Mouse (Mus musculus): ENCODE data around the gene Plekhg3. TPM values are rescaled to one million over a fixed set of nuclear protein-coding genes. Genes with fewer than 3 reads are reported as not detected.

Plekhg3 gene
- polyA plus RNA-seq, 1 experiment from 2014 or later, result 1.6 TPM

DNA sequence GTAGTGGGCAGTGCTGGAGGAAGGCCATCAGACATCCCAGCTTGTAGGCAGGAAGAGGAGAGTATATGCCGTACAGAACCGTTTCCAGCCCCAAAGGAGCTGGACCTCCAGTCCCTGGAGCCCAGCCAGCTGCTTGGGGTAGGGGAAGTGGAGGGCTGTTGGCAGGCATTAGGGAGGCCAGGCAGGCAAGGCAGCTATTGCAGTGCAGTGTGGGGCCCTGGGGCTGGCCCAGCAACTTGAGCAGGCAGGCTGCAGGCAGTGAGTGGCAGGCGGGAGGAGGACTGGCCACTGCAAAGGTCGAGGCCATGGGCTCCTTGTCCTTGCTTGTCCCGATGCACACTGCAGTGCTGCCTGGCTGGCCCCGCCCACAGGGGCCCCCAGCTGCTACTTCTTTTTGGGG is 52.1 kb downstream of the Plekhg3 start:
- DNase-seq (ENCODE audit: low spot score) (no peak), ATAC-seq (ENCODE audit: low FRiP score) (peak; percentile 55; the same call in 1 of the 2 replicates)
- 0 out of 2 replicates have a peak, but pooled peaks cover 5% of the 10 kb centered on the region for H3K4me1 ChIP-seq (replicated peaks; ENCODE audit: control insufficient read depth, insufficient read depth, low read length)
- WGBS, result 28% methylated on average over 6 of the region's 6 CpGs
- no peaks in the 10 kb centered on the region for H3K27me3 ChIP-seq (ENCODE audit: control insufficient read depth, insufficient read depth, low read length)
- no peak overlapping the region for H3K4me2 ChIP-seq (replicated peaks)
- H3K9me3 ChIP-seq (ENCODE audit: control insufficient read depth, low read length), result no peaks in the 10 kb centered on the region
- H3K36me3 ChIP-seq (replicated peaks; ENCODE audit: control insufficient read depth, insufficient read depth), result no peaks in the 10 kb centered on the region
- H3K9ac ChIP-seq, result no peak overlapping the region
- H3K27ac ChIP-seq, result no peak overlapping the region
- no peak overlapping the region for H3K4me3 ChIP-seq (replicated peaks; ENCODE audit: low read length)

DNA sequence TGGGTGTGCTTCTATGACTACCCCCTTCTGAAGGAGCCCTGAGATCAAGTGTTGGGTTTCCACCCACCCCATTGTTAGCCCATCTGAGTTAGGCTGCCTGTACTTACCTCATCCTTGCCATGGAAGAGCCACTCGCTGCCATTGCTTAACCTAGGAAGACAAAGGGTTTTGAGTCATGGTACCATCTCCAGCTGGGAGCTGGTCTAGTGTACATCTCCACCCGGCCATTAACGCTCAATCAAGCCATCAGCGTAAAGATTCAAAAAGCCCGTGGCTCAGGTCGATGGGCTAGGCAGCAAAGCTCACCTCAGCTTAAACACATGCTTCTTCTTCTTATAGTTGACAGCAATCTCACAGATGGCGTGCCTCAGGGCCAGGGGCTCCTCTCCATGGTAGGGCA is 52.8 kb downstream of the Plekhg3 start:
- Histone ChIP-seq H3K9me3 (ENCODE audit: control insufficient read depth, low read length) (no peaks in the 10 kb centered on the region), H3K4me1 (replicated peaks; ENCODE audit: control insufficient read depth, insufficient read depth, low read length) (0 out of 2 replicates have a peak, but pooled peaks cover 5% of the 10 kb centered on the region), H3K4me2 (replicated peaks) (no peak overlapping the region), H3K27me3 (ENCODE audit: control insufficient read depth, insufficient read depth, low read length) (no peaks in the 10 kb centered on the region), H3K27ac (no peak overlapping the region), H3K9ac (no peak overlapping the region), H3K4me3 (replicated peaks; ENCODE audit: low read length) (no peak overlapping the region), H3K36me3 (replicated peaks; ENCODE audit: control insufficient read depth, insufficient read depth) (no peaks in the 10 kb centered on the region)
- DNase-seq (ENCODE audit: low spot score), result no peak
- ATAC-seq (ENCODE audit: low FRiP score), result no peak
- 88% methylated on average over 7 of the region's 7 CpGs for WGBS

DNA sequence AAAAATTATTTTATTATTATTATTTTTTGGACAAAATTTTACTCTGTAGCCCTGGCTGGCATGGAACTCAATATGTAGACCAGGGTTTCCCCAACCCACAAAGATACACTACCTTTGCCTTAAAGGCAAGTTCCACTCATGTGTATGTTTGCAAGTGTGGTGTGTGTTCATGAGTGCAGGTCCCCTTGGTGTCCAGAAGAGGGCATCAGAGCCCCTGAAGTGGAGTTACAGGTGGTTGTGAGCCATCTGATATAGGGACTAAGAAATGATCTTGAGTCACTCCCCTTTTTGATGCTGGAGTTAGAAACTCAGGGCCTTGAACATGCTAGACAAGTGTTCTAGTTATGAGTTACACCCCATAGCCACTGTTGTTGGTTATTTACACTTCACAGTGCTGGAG is 54.3 kb downstream of the Plekhg3 start:
- H3K27me3 ChIP-seq (ENCODE audit: control insufficient read depth, insufficient read depth, low read length), result no peaks in the 10 kb centered on the region
- no peak overlapping the region for H3K4me2 ChIP-seq (replicated peaks)
- no peaks in the 10 kb centered on the region for H3K9me3 ChIP-seq (ENCODE audit: control insufficient read depth, low read length)
- H3K27ac ChIP-seq, result no peak overlapping the region
- ATAC-seq (ENCODE audit: low FRiP score) (no peak), DNase-seq (ENCODE audit: low spot score) (no peak)
- H3K9ac ChIP-seq, result no peak overlapping the region
- no peak overlapping the region for H3K4me3 ChIP-seq (replicated peaks; ENCODE audit: low read length)
- no peaks in the 10 kb centered on the region for H3K36me3 ChIP-seq (replicated peaks; ENCODE audit: control insufficient read depth, insufficient read depth)
- 0 out of 2 replicates have a peak, but pooled peaks cover 5% of the 10 kb centered on the region for H3K4me1 ChIP-seq (replicated peaks; ENCODE audit: control insufficient read depth, insufficient read depth, low read length)

DNA sequence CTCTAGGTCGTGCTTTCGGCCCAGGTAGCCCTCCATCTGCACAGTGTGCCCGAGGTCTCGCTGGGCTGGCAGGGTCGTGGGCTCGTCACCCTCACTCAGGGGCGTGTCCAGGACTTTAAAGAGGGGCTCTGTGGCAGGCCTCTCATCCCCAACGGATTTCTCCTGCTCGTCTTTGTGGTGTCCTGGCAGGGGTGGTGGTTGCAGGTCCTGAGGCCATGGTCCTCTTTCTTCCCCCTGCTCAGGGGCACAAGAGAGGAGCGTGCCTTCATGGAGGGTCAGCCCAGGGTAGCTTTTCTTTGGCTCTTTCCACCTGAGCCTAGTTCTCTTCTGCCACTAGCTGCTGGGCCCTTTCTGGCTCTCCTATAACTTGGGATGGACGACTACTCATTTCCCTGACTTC is 56.7 kb downstream of the Plekhg3 start:
- 72% methylated on average over 11 of the region's 11 CpGs for WGBS
- Histone ChIP-seq H3K4me1 (replicated peaks; ENCODE audit: control insufficient read depth, insufficient read depth, low read length) (0 out of 2 replicates have a peak, but pooled peaks cover 5% of the 10 kb centered on the region), H3K27me3 (ENCODE audit: control insufficient read depth, insufficient read depth, low read length) (no peaks in the 10 kb centered on the region), H3K4me2 (replicated peaks) (no peak overlapping the region), H3K27ac (no peak overlapping the region), H3K4me3 (replicated peaks; ENCODE audit: low read length) (no peak overlapping the region), H3K9me3 (ENCODE audit: control insufficient read depth, low read length) (no peaks in the 10 kb centered on the region), H3K9ac (no peak overlapping the region), H3K36me3 (replicated peaks; ENCODE audit: control insufficient read depth, insufficient read depth) (no peaks in the 10 kb centered on the region)
- DNase-seq (ENCODE audit: low spot score) (no peak), ATAC-seq (ENCODE audit: low FRiP score) (no peak)

DNA sequence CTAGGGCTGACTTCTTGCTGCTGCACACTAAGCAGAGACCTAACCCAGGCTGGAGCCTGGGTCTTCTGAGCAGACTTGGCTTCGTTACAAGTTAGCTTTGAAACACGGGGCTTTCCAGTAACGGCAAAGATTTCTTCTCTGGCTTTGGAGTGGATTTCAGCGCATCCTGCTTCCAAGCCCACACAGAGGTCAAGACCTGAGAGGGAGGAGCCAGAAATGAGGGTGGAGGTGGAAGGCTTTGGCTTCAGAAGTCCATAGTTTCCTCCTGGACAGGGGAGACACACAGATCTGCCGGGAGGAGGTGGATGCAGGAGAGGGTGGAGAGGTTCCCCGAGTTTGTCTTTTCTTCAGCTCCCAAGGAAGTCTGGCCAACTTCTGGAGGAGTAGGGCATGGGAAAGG is 58.8 kb downstream of the Plekhg3 start:
- Histone ChIP-seq H3K9me3 (ENCODE audit: control insufficient read depth, low read length) (no peaks in the 10 kb centered on the region), H3K4me1 (replicated peaks; ENCODE audit: control insufficient read depth, insufficient read depth, low read length) (peaks cover 8% of the 10 kb centered on the region; the same call in 1 of the 2 replicates), H3K36me3 (replicated peaks; ENCODE audit: control insufficient read depth, insufficient read depth) (no peaks in the 10 kb centered on the region), H3K27me3 (ENCODE audit: control insufficient read depth, insufficient read depth, low read length) (no peaks in the 10 kb centered on the region), H3K9ac (no peak overlapping the region), H3K4me2 (replicated peaks) (no peak overlapping the region), H3K4me3 (replicated peaks; ENCODE audit: low read length) (no peak overlapping the region), H3K27ac (no peak overlapping the region)
- WGBS, result 71% methylated on average over 6 of the region's 6 CpGs
- ATAC-seq (ENCODE audit: low FRiP score) (no peak), DNase-seq (ENCODE audit: low spot score) (no peak)

DNA sequence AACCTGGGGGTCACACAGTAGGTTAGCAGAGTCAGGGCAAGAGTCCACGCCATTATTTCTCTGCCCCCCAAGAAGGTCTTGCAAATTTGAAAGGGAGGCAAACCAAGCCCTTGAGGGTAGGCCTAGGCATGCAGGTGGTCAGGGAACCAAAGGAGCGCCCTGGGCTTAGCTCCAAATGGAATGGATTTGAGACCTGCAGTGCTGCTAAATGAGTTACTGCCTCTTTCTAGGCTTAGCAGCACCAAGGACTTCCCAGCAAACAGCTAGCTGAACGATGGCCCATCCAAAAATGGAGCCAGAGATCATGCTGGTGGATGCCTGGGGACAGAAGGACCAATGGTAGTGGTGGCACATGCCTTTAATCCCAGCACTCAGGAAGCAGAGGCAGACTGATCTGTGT is 60.3 kb downstream of the Plekhg3 start:
- Histone ChIP-seq H3K4me1 (replicated peaks; ENCODE audit: control insufficient read depth, insufficient read depth, low read length) (peaks cover 8% of the 10 kb centered on the region; the same call in 1 of the 2 replicates), H3K4me2 (replicated peaks) (no peak overlapping the region), H3K27me3 (ENCODE audit: control insufficient read depth, insufficient read depth, low read length) (no peaks in the 10 kb centered on the region), H3K9ac (no peak overlapping the region), H3K36me3 (replicated peaks; ENCODE audit: control insufficient read depth, insufficient read depth) (no peaks in the 10 kb centered on the region), H3K27ac (no peak overlapping the region), H3K9me3 (ENCODE audit: control insufficient read depth, low read length) (no peaks in the 10 kb centered on the region), H3K4me3 (replicated peaks; ENCODE audit: low read length) (no peak overlapping the region)
- 82% methylated on average over 3 of the region's 3 CpGs for WGBS
- DNase-seq (ENCODE audit: low spot score) (no peak), ATAC-seq (ENCODE audit: low FRiP score) (no peak)

DNA sequence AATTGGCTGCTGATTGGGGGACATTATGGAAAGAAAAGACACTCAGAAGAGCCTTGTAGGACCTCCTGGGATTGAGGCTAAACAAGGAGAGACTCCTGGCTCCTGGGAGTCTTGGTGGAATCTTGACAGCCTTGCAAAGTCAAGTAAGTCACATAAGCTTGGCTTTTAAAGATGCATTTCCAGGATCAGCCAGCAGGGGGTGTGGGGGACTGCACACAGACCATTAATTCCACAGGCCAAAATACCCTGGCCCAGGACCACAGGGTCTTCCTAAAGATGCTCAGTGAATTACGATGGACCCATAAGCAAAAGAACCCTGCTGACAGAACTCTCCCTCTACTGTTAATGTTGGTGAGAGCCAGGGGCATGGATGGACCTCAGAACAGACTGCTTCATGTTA is 61.5 kb downstream of the Plekhg3 start:
- Histone ChIP-seq H3K4me1 (replicated peaks; ENCODE audit: control insufficient read depth, insufficient read depth, low read length) (peaks cover 8% of the 10 kb centered on the region; the same call in 1 of the 2 replicates), H3K36me3 (replicated peaks; ENCODE audit: control insufficient read depth, insufficient read depth) (no peaks in the 10 kb centered on the region), H3K9ac (no peak overlapping the region), H3K9me3 (ENCODE audit: control insufficient read depth, low read length) (no peaks in the 10 kb centered on the region), H3K4me3 (replicated peaks; ENCODE audit: low read length) (no peak overlapping the region), H3K27ac (no peak overlapping the region), H3K4me2 (replicated peaks) (no peak overlapping the region), H3K27me3 (ENCODE audit: control insufficient read depth, insufficient read depth, low read length) (no peaks in the 10 kb centered on the region)
- ATAC-seq (ENCODE audit: low FRiP score), result no peak
- peak; percentile 81 for DNase-seq (ENCODE audit: low spot score)
- 66% methylated on average over 1 of the region's 1 CpGs for WGBS

DNA sequence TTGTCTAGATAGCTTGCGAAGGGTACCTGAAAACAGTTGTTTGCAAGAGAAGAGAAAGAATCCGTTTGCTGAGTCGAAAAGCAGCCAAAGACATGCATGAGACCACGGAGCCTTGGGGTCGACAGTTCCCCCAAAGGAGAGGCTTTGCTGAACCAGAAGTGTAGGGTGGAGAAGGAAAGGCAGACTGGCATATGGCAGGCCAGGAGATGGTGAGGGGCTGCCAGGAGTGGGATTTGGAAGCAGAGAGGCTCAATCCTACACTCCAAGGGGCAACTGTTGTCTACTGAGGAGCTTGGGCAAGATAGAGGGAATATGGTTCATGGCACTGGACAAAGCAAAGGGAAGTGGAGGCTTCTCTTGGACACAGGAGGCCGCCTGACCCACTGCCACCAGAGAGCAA is 62.6 kb downstream of the Plekhg3 start:
- Histone ChIP-seq H3K4me3 (replicated peaks; ENCODE audit: low read length) (no peak overlapping the region), H3K4me2 (replicated peaks) (no peak overlapping the region), H3K4me1 (replicated peaks; ENCODE audit: control insufficient read depth, insufficient read depth, low read length) (peaks cover 8% of the 10 kb centered on the region; the same call in 1 of the 2 replicates), H3K27ac (no peak overlapping the region), H3K27me3 (ENCODE audit: control insufficient read depth, insufficient read depth, low read length) (no peaks in the 10 kb centered on the region), H3K9me3 (ENCODE audit: control insufficient read depth, low read length) (no peaks in the 10 kb centered on the region), H3K9ac (no peak overlapping the region), H3K36me3 (replicated peaks; ENCODE audit: control insufficient read depth, insufficient read depth) (no peaks in the 10 kb centered on the region)
- DNase-seq (ENCODE audit: low spot score), result no peak
- no peak for ATAC-seq (ENCODE audit: low FRiP score)
- 81% methylated on average over 6 of the region's 6 CpGs for WGBS

DNA sequence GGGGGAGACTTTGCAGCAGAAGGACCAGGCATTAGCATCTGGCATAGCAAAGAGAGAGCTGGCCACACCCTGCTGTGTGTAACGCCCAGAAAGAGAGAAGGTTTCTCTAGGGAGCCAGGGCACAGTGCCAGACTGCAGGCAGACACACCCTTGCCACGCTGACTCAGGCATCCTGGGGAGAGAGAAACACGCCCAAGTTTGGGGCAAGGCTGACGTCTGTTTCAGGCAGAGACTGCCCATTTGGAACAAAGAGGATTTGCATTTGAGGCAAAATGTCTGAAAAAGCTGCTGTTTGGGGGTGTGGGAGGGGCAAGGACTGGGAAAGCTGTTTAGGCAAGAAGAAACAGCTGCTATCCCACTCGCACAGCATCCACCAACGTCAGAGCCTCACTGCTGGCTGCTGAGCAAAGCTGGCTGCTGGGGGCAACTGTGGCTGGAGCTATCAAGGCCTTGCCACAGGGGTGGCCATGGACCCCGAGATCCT is 63.2 kb downstream of the Plekhg3 start:
- no peaks in the 10 kb centered on the region for H3K27me3 ChIP-seq (ENCODE audit: control insufficient read depth, insufficient read depth, low read length)
- H3K4me2 ChIP-seq (replicated peaks), result no peak overlapping the region
- 0 out of 2 replicates have a peak, but pooled peaks have one; percentile 23 for ATAC-seq (ENCODE audit: low FRiP score)
- no peak overlapping the region for H3K4me3 ChIP-seq (replicated peaks; ENCODE audit: low read length)
- no peaks in the 10 kb centered on the region for H3K9me3 ChIP-seq (ENCODE audit: control insufficient read depth, low read length)
- H3K4me1 ChIP-seq (replicated peaks; ENCODE audit: control insufficient read depth, insufficient read depth, low read length), result peaks cover 8% of the 10 kb centered on the region; the same call in 1 of the 2 replicates
- H3K27ac ChIP-seq, result peak overlapping the region; percentile 2; the same call in 1 of the 2 replicates
- H3K9ac ChIP-seq, result no peak overlapping the region
- H3K36me3 ChIP-seq (replicated peaks; ENCODE audit: control insufficient read depth, insufficient read depth), result no peaks in the 10 kb centered on the region
- 7% methylated on average over 7 of the region's 7 CpGs for WGBS
- no peak for DNase-seq (ENCODE audit: low spot score)

DNA sequence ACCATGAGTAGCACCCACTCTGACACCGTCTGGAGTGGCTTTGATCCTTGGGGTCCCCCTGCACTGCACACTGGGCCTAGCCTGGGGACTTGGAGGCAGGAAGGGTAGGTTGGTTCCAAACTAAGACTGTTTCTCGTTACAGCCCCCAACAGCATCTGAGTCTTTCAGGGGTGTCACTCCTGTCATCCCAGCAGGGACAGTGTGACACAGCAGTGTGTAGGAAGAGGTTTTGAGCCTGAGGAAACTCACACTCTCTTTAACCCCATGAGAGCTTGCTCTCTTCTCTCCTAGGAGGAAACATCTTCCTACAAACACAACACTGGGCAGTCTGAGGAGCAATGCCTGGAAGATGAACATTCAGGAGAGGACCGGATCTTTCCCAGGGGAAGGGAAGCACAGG is 63.9 kb downstream of the Plekhg3 start:
- H3K36me3 ChIP-seq (replicated peaks; ENCODE audit: control insufficient read depth, insufficient read depth), result no peaks in the 10 kb centered on the region
- H3K4me1 ChIP-seq (replicated peaks; ENCODE audit: control insufficient read depth, insufficient read depth, low read length), result peaks cover 8% of the 10 kb centered on the region; the same call in 1 of the 2 replicates
- H3K27ac ChIP-seq, result peak overlapping the region; percentile 2; the same call in 1 of the 2 replicates
- H3K4me2 ChIP-seq (replicated peaks), result no peak overlapping the region
- no peak for ATAC-seq (ENCODE audit: low FRiP score)
- no peak for DNase-seq (ENCODE audit: low spot score)
- no peak overlapping the region for H3K9ac ChIP-seq
- no peaks in the 10 kb centered on the region for H3K27me3 ChIP-seq (ENCODE audit: control insufficient read depth, insufficient read depth, low read length)
- 61% methylated on average over 3 of the region's 3 CpGs for WGBS
- H3K9me3 ChIP-seq (ENCODE audit: control insufficient read depth, low read length), result no peaks in the 10 kb centered on the region
- H3K4me3 ChIP-seq (replicated peaks; ENCODE audit: low read length), result no peak overlapping the region

Measured in hindbrain, embryonic 14.5 days (tissue).